Mouse (Mus musculus): ENCODE measurements around the gene Wdr61.

- TF ChIP-seq EP300 (IDR thresholded peaks at IDR 0.05) (no peak), CTCF (IDR thresholded peaks at IDR 0.05) (no peak)
Measured at GRCm38 (mm10) chr9:54673887-54674286, 60.4 kb downstream of the Wdr61 start.
